Mouse (Mus musculus): ENCODE results near the gene Fam71e1. TPM values are rescaled to one million over a fixed set of nuclear protein-coding genes. Genes with fewer than 3 reads are reported as not detected.

The Fam71e1 gene
- polyA plus RNA-seq, 1 experiment: 2.1 TPM

DNA sequence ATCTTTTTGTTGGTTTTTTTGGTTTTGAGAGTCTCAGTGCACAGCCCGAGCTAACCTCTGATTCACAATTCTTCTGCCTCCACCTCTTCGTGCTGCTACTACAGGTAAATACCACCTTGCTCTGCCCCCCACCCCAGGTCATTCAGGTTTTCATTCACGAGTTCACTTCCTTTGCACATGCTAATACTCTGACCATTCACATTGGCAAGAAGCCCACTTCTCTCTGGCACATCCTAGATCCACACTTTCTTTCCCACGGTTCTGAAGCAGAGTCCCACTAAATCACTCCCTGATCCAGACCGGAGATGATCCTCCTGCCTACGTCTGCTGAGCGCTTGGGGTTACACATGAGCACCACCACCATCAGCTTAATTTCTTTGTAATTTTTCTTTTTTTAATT is 1.3 kb upstream of the Fam71e1 start:
- H3K27me3 ChIP-seq (replicated peaks): peaks cover 10% of the 10 kb centered on the region
- peak overlapping the region; percentile 95 for H3K4me3 ChIP-seq (replicated peaks)
- no peaks in the 10 kb centered on the region for H3K9me3 ChIP-seq
- TF ChIP-seq GATA1 (IDR thresholded peaks at IDR 0.05; ENCODE audit: borderline replicate concordance, low read length): no peak
- no peak for TF ChIP-seq FLI1 (IDR thresholded peaks at IDR 0.05; ENCODE audit: low read length)
- peaks cover 41% of the 10 kb centered on the region for H3K4me1 ChIP-seq
- H3K36me3 ChIP-seq (replicated peaks; ENCODE audit: low read length): peaks cover 48% of the 10 kb centered on the region

DNA sequence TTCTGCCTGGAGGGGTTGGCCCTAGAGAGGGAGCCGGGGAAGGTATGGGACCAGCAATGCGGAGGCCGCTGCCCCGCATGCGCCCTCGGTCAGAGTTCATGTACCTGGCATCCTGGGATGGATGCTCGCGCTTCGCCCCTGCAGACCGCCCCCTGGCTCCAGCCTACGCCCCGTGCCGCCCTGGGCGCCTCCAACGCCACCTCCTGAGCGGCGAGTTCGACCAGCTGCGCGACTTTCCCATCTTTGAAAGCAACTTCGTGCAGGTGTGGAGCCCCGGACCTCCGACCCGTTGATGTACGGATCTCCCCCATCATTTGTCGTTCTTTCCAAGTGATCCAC is 359 bp downstream of the Fam71e1 start:
- Histone ChIP-seq H3K9me3 (no peaks in the 10 kb centered on the region), H3K27me3 (replicated peaks) (peaks cover 14% of the 10 kb centered on the region), H3K4me3 (replicated peaks) (peak overlapping the region; percentile 95), H3K36me3 (replicated peaks; ENCODE audit: low read length) (peaks cover 31% of the 10 kb centered on the region), H3K4me1 (peaks cover 37% of the 10 kb centered on the region)
- TF ChIP-seq GATA1 (IDR thresholded peaks at IDR 0.05; ENCODE audit: borderline replicate concordance, low read length): no peak
- no peak for TF ChIP-seq FLI1 (IDR thresholded peaks at IDR 0.05; ENCODE audit: low read length)

DNA sequence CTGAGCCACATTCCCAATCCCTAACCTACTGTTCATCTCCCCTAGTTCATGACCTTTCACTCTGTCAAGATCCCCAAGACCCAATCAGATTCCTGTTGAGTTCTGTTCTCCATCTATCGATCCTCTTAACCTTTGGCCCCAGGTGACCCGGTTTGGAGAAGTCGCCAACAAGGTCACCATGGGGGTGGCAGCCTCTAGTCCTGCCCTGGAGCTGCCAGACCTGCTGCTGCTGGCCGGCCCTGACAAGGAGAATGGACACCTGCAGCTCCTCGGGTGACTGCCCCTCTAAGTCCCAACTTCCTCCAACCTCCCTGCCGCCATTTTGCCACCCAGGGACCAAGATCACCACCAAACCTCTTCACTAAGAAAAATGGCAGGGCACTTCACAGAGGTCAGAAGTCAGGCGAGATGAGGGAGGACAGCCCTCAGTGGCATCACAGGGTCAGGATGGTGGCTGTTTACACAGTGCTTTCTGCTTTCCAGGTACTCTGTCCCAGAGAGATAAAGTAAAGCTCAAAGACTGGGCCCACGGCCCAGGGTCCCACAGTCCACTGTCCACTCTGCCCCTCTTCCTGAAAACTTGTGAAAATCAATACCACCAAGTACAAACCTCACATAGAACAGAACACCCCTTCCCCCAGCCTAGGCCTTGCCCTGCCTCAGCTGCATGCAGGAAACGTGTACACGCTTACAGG is 1.1 kb downstream of the Fam71e1 start:
- Histone ChIP-seq H3K36me3 (replicated peaks; ENCODE audit: low read length) (peaks cover 23% of the 10 kb centered on the region), H3K4me3 (replicated peaks) (peak overlapping the region; percentile 95), H3K9me3 (no peaks in the 10 kb centered on the region), H3K4me1 (peaks cover 36% of the 10 kb centered on the region), H3K27me3 (replicated peaks) (peaks cover 14% of the 10 kb centered on the region)
- no peak for TF ChIP-seq GATA1 (IDR thresholded peaks at IDR 0.05; ENCODE audit: borderline replicate concordance, low read length)
- no peak for TF ChIP-seq FLI1 (IDR thresholded peaks at IDR 0.05; ENCODE audit: low read length)

DNA sequence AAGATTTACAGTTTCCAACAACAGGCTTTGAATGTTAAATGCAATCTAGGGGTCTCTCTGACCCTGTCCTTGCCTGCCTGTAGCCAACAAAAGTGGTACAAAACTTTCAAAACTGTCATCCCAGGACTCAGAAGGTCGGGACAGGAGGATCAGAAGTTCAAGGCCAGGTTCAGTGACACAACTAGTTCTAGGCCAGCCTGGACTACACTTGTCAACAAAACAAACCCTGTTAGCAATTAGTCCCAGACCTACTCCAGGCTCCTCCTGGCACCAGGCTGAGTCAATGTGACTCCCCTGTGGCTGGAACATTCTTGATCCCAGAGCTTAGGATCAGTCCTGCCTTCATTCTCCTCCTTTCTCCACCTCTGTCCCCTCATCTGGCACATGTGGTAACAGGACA is 2.5 kb downstream of the Fam71e1 start:
- peaks cover 9% of the 10 kb centered on the region for H3K36me3 ChIP-seq (replicated peaks; ENCODE audit: low read length)
- H3K4me1 ChIP-seq: peaks cover 37% of the 10 kb centered on the region
- no peak overlapping the region for H3K4me3 ChIP-seq (replicated peaks)
- no peaks in the 10 kb centered on the region for H3K9me3 ChIP-seq
- TF ChIP-seq FLI1 (IDR thresholded peaks at IDR 0.05; ENCODE audit: low read length): no peak
- no peak for TF ChIP-seq GATA1 (IDR thresholded peaks at IDR 0.05; ENCODE audit: borderline replicate concordance, low read length)
- peaks cover 23% of the 10 kb centered on the region for H3K27me3 ChIP-seq (replicated peaks)

DNA sequence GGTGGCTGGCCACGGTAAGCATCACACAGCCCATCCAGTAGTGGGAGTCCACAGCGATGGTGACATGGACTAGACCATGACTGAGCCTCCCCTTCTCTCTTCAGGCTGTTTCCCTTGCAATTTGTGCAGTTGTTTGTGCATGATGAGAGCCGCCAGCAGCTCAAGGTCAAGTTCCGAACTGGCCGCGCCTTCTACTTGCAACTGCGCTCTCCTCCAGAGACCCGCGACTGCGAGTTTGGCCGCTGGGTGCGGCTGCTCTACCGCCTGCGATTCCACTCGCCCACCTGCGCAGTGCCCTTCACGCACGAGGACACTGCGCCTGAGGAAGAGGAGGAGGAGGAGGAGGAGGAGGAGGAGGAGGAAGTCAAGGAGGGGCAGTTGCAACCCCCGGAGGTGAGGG is 3.7 kb downstream of the Fam71e1 start:
- no peaks in the 10 kb centered on the region for H3K36me3 ChIP-seq (replicated peaks; ENCODE audit: low read length)
- no peak overlapping the region for H3K4me3 ChIP-seq (replicated peaks)
- H3K4me1 ChIP-seq: peaks cover 31% of the 10 kb centered on the region
- TF ChIP-seq FLI1 (IDR thresholded peaks at IDR 0.05; ENCODE audit: low read length): no peak
- TF ChIP-seq GATA1 (IDR thresholded peaks at IDR 0.05; ENCODE audit: borderline replicate concordance, low read length): no peak
- H3K27me3 ChIP-seq (replicated peaks): peaks cover 28% of the 10 kb centered on the region
- H3K9me3 ChIP-seq: peaks cover 9% of the 10 kb centered on the region

DNA sequence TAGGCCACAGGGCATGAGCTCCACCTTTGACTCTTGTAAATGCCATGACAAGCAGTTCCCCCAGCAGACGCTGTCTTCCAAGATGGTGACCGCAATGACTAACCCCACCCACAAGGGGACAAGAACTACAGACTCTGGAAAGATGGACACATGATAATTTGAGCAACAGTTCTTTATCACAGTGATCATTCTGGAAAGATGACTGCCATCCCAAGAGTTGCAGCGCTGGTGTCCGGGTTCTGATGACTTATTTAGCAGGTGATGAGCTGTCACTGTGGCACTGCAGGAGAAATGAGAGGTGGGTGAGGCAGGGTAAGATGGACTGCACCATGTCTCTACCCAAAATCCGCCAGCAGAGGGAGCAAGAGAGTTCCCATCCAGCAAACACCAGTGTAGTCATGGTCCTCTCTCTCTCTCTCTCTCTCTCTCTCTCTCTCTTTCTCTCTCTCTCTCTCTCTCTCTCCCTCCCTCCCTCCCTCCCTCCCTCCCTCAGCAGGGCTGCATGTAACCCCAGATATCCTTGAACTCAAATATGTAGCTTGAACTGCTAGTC is 5.3 kb downstream of the Fam71e1 start:
- no peaks in the 10 kb centered on the region for H3K36me3 ChIP-seq (replicated peaks; ENCODE audit: low read length)

DNA sequence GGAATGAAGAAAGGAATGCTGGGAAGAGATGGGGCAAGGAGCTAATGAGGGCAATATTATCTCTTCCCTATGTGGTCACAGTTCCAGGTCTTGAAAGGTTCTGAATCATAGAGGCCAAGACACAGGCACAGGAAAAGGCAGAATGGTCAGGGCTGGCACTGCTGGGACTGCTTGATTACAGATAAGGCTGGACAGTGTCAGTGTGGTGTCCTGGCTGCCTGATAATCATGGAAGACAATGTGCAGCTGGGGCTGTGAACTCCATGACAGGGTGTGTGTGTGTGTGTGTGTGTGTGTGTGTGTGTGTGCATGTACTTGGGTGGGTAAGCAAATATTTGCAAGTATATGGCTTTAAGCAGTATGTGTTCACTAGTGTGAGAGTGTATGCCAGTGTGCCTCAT is 11.1 kb downstream of the Fam71e1 start:
- TF ChIP-seq GATA1 (IDR thresholded peaks at IDR 0.05; ENCODE audit: borderline replicate concordance, low read length): peak; percentile 36; the same call in 1 of the 3 replicates
- TF ChIP-seq FLI1 (IDR thresholded peaks at IDR 0.05; ENCODE audit: low read length): no peak
- peaks cover 57% of the 10 kb centered on the region for H3K27me3 ChIP-seq (replicated peaks)
- no peaks in the 10 kb centered on the region for H3K36me3 ChIP-seq (replicated peaks; ENCODE audit: low read length)
- peak overlapping the region; percentile 9 for H3K4me3 ChIP-seq (replicated peaks)
- peaks cover 21% of the 10 kb centered on the region for H3K9me3 ChIP-seq
- H3K4me1 ChIP-seq: peaks cover 52% of the 10 kb centered on the region

More for the DNA sequence above, 5.3 kb downstream of the Fam71e1 start:
- Histone ChIP-seq H3K9me3 (peaks cover 13% of the 10 kb centered on the region), H3K4me3 (replicated peaks) (no peak overlapping the region), H3K4me1 (peaks cover 28% of the 10 kb centered on the region), H3K27me3 (replicated peaks) (peaks cover 38% of the 10 kb centered on the region)
- TF ChIP-seq FLI1 (IDR thresholded peaks at IDR 0.05; ENCODE audit: low read length) (no peak), GATA1 (IDR thresholded peaks at IDR 0.05; ENCODE audit: borderline replicate concordance, low read length) (no peak)

DNA sequence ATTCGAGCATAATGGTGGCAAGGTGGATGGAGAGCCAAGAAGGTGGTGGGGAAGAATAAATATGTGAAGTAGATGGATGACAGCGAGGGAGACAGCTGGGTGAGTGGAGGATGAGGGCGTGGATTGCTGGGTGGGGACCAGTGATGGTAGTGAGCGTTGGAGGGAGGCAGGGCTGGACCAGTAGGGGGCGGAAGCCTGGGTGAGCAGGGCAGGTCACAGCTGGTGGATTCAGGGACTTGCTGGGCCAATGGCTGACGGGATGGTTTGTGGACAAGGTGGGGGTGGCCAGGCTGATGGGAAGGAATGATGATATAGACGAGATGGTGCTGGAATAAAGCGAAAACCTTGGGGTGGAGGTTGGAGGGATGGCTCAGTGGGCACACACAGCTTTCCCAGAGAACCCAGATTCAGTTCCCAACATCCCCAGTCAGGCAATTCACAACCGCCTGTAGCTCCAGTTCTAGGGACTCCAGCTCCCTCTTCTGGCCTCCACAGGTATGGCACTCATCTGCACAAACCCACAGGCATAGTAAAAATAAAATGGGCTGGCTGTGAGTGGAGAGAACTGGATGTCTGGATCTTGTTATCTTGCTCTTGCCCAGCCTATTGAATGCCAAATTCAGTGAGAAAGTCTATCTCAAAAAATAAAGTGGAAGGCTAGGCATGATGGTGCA is 23.0 kb downstream of the Fam71e1 start:
- no peaks in the 10 kb centered on the region for H3K36me3 ChIP-seq (replicated peaks; ENCODE audit: low read length)
- TF ChIP-seq FLI1 (IDR thresholded peaks at IDR 0.05; ENCODE audit: low read length) (no peak), GATA1 (IDR thresholded peaks at IDR 0.05; ENCODE audit: borderline replicate concordance, low read length) (no peak)
- peaks cover 15% of the 10 kb centered on the region for H3K4me1 ChIP-seq
- H3K4me3 ChIP-seq (replicated peaks): no peak overlapping the region
- peaks cover 84% of the 10 kb centered on the region for H3K27me3 ChIP-seq (replicated peaks)
- peaks cover 8% of the 10 kb centered on the region; the same call in 1 of the 2 replicates for H3K9me3 ChIP-seq

DNA sequence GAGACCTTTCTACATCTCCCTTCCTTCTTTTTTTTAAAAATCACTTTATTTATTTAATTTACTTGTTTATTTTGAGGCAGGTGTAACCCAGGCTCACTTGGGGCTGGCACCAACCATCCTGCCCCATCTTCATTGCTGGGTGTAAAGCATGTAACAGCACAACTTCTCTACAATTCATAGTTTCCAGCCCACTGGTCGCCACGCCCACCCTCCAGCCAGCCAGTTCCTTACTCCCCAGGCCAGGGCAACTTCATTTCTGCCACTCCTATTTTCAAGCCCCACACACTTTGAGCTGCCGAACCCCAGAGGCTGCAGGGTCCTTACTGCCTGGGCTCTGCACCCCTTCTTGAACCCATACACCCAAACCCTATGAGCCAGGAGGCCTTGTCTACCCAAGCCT is 24.6 kb downstream of the Fam71e1 start:
- Histone ChIP-seq H3K27me3 (replicated peaks) (peaks cover 84% of the 10 kb centered on the region), H3K9me3 (peaks cover 5% of the 10 kb centered on the region; the same call in 1 of the 2 replicates), H3K36me3 (replicated peaks; ENCODE audit: low read length) (no peaks in the 10 kb centered on the region), H3K4me3 (replicated peaks) (no peak overlapping the region), H3K4me1 (peaks cover 11% of the 10 kb centered on the region)
- TF ChIP-seq GATA1 (IDR thresholded peaks at IDR 0.05; ENCODE audit: borderline replicate concordance, low read length) (no peak), FLI1 (IDR thresholded peaks at IDR 0.05; ENCODE audit: low read length) (no peak)

DNA sequence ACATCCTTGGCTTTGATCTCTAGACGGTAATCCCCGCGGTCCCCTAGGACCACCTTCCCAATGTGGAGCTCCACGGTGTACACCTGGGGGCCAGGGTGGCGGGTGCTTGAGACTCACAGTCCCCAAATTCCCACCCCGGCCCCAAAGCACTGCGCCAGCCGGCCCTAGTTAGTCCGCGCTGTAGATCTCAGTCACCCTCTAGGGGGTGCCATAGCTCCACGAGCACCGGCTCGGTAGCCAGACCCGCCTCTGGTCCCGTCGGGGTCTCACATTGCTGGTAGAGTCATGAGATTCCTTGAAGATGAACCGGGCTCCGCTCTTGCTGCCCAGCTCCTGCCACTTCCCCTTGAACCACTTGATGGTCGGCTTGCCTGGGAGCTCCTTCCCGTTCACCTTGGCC is 25.3 kb downstream of the Fam71e1 start:
- TF ChIP-seq FLI1 (IDR thresholded peaks at IDR 0.05; ENCODE audit: low read length) (no peak), GATA1 (IDR thresholded peaks at IDR 0.05; ENCODE audit: borderline replicate concordance, low read length) (no peak)
- peaks cover 11% of the 10 kb centered on the region for H3K4me1 ChIP-seq
- no peaks in the 10 kb centered on the region for H3K36me3 ChIP-seq (replicated peaks; ENCODE audit: low read length)
- H3K9me3 ChIP-seq: peaks cover 5% of the 10 kb centered on the region; the same call in 1 of the 2 replicates
- peak overlapping the region; percentile 82 for H3K4me3 ChIP-seq (replicated peaks)
- peaks cover 83% of the 10 kb centered on the region for H3K27me3 ChIP-seq (replicated peaks)
